Mouse (Mus musculus) Patski (cell line): Measurements from ENCODE around the gene S100a10. TPM values are rescaled to one million over a fixed set of nuclear protein-coding genes. Genes with fewer than 3 reads are reported as not detected.

Experiments used
- ATAC-seq: fragments of 100-300 bp; one replicate; pipeline ENCODE4 v1.8.0; 2021
- CTCF ChIA-PET: fragments of 350-600 bp; sonication (Branson Sonifier 250); formaldehyde crosslinking; loops from one replicate; lab custom pipeline; 2022; ENCODE audit warnings: inconsistent platforms; lab: Charles Lee
- POLR2A ChIA-PET: fragments of 350-600 bp; sonication (Branson Sonifier 250); formaldehyde crosslinking; loops from one replicate; lab custom pipeline; 2022; ENCODE audit warnings: antibody characterized with exemption, inconsistent platforms; lab: Charles Lee
- DNase-seq: peaks from one replicate; pipeline ENCODE4 v3.0.0-alpha.2; 2011; ENCODE audit warnings: low read depth, low spot score
- H3K27me3 ChIP-seq: fragments of 371-371 bp; one replicate; pipeline ENCODE4 v1.5.1; 2021
- CTCF ChIP-seq: fragments of 100-300 bp; IDR thresholded peaks from one replicate; pipeline ENCODE4 v1.5.1; 2021
- in situ Hi-C: fragments of 300-500 bp; cut with MboI; formaldehyde crosslinking; loops from 3 replicates; pipeline ENCODE4 v1.11.1; 2018; ENCODE audit warnings: low pct_unique_long_range_greater_than_20kb, mixed read lengths
- polyA plus RNA-seq: library from polyadenylated mRNA; unstranded; gene quantifications from one replicate; pipeline ENCODE4 v1.2.3, GENCODE M21; 2021

Gene S100a10
- 981 TPM for polyA plus RNA-seq

DNA sequence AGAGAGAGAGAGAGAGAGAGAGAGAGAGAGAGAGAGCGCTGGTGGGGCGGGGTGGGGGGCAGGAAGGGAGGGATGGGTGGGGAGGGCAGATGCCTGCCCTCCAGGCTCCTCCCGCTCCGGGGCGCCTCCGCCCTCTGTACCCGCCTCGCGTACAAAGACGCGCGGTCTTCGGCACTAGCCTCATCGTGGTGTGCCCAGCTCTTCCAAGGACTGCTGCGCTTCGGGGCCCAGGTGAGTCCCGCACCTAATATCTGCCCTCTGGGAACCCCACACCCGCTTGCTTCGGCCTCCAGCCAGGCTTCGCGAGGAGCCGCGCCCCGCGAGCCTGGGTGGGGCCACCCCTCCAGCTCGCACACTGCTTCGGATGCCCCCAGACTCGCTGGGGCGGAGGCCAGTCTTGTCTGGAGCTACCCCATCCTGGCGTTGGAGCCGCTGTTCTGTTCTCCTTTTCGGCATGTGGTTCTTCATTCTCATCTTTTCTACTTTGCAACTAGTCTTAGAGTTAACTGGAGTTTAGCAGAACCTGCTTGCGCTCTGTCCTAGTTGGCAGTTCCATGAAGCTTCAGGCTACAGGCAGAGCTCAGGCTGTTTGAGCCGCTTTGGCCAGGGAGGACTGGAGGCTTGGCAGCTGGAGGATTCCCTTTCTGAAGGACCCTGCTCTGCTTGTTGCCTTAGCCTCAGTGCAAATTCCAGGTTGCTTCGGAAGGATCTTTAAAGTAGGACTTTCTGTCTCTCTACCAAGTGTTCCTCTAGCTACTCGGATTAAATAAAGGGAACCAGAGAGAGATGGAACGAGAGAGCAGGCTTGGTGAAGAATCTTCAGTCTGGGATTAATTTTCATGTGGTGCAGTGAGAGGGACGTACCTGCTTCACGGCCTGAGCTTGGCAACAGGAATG lies at the start of gene S100a10:
Gene S100a10, plus strand, starts transcription at position 100 of the 897 bp plus-strand sequence.
- CTCF ChIA-PET = interaction anchor here (1.1 to 25.5 kb wide), 9 partner anchors 8 to 61 kb away, joined by 3 to 811 read pairs (median 5); no protein-coding TSS in a partner anchor
- H3K27me3 ChIP-seq = no peaks in the 10 kb centered on the region
- ATAC-seq = peak; percentile 82
- in situ Hi-C loops = no loop called here
- no peak for DNase-seq
- POLR2A ChIA-PET = interaction anchor here (0.7 to 3.0 kb wide), 13 partner anchors 8 to 42 kb away, joined by 3 to 17 read pairs (median 3); partner anchors contain the start of gene S100a11
- no peak for TF ChIP-seq CTCF

- POLR2A ChIA-PET = no interaction called here
- TF ChIP-seq CTCF = no peak
- H3K27me3 ChIP-seq = no peaks in the 10 kb centered on the region
- DNase-seq (no peak), ATAC-seq (peak; percentile 75)
- in situ Hi-C loops = no loop called here
- CTCF ChIA-PET = interaction anchor here (1.5 to 22.8 kb wide), 2 partner anchors 9 to 84 kb away, joined by 4 to 225 read pairs; no protein-coding TSS in a partner anchor
Measured at GRCm38 (mm10) chr3:93505960-93506863, 48.7 kb upstream of the S100a10 start.

DNA sequence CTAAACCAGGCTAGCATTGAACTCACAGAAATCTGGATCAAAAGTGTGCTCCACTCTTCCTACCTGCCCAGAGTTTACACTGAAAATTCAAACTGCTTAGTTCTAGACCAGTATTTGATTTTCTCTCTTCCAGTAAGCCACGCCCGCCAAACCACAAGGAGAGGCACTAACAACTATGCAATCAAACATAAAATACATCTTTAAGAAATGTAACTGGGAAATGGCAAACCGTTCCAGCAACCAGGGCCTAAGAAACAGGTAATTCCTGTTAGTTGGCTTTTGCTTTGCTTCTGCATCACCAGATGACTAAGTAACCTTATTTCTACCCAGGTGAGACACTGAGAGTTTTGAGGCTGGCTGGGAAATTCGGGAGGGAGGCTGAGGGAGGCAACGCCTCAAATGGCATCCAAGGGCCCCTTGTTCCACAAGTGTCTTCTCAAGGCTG lies 48.0 kb upstream of the S100a10 start:
- no peak for DNase-seq
- POLR2A ChIA-PET = no interaction called here
- ATAC-seq = no peak
- TF ChIP-seq CTCF = no peak
- in situ Hi-C loops = no loop called here
- CTCF ChIA-PET = interaction anchor here (22.8 kb wide), 1 partner anchor 10 kb away, joined by 225 read pairs; no protein-coding TSS in a partner anchor
- no peaks in the 10 kb centered on the region for H3K27me3 ChIP-seq

GRCm38 (mm10) chr3:93509301-93509700 lies 45.6 kb upstream of the S100a10 start:
- no peaks in the 10 kb centered on the region for H3K27me3 ChIP-seq
- DNase-seq (no peak), ATAC-seq (no peak)
- ChIA-PET CTCF (interaction anchor here (1.0 to 22.8 kb wide), 4 partner anchors 9 to 13 kb away, joined by 3 to 225 read pairs (median 4); partner anchors contain the start of gene S100a11), POLR2A (no interaction called here)
- in situ Hi-C loops = no loop called here
- TF ChIP-seq CTCF = no peak

GRCm38 (mm10) chr3:93511036-93511435 lies 43.8 kb upstream of the S100a10 start:
- ChIA-PET CTCF (interaction anchor here (1.0 to 22.8 kb wide), 5 partner anchors 9 to 83 kb away, joined by 3 to 225 read pairs (median 4); partner anchors contain the start of gene S100a11), POLR2A (no interaction called here)
- in situ Hi-C loops = no loop called here
- ATAC-seq (no peak), DNase-seq (no peak)
- H3K27me3 ChIP-seq = no peaks in the 10 kb centered on the region
- no peak for TF ChIP-seq CTCF

- ChIA-PET CTCF (interaction anchor here (1.1 to 22.8 kb wide), 4 partner anchors 8 to 25 kb away, joined by 3 to 225 read pairs (median 4); no protein-coding TSS in a partner anchor), POLR2A (interaction anchor here (0.7 kb wide), 2 partner anchors 9 to 17 kb away, joined by 3 read pairs; no protein-coding TSS in a partner anchor)
- DNase-seq (no peak), ATAC-seq (no peak)
- in situ Hi-C loops = no loop called here
- TF ChIP-seq CTCF = no peak
- no peaks in the 10 kb centered on the region for H3K27me3 ChIP-seq
Measured at GRCm38 (mm10) chr3:93511801-93512200, 43.1 kb upstream of the S100a10 start.

GRCm38 (mm10) chr3:93512386-93513101 lies 42.3 kb upstream of the S100a10 start:
- DNase-seq (no peak), ATAC-seq (no peak)
- ChIA-PET POLR2A (interaction anchor here (0.7 kb wide), 2 partner anchors 8 to 18 kb away, joined by 3 read pairs; no protein-coding TSS in a partner anchor), CTCF (interaction anchor here (1.1 to 22.8 kb wide), 3 partner anchors 8 to 81 kb away, joined by 3 to 225 read pairs (median 3); no protein-coding TSS in a partner anchor)
- no peaks in the 10 kb centered on the region for H3K27me3 ChIP-seq
- in situ Hi-C loops = no loop called here
- no peak for TF ChIP-seq CTCF

DNA sequence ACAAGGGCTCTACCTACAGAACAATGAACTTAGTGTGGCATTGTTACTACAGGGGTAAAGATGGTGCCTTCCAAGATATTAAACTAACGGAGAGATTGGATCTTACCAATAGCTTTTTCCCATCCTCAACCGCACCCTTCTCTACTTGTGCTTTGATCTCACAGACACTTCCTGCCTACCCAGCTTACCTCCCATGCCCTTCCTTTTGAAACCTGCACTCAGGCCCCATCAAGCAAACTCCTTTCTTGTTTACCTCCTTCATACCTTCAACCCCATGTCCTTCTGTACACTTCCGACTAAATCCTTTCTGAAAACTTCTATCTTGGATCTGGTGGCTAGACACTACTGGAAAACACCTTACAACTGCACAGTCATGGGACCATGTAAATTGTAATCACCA lies 40.3 kb upstream of the S100a10 start:
- no peaks in the 10 kb centered on the region for H3K27me3 ChIP-seq
- DNase-seq (no peak), ATAC-seq (no peak)
- TF ChIP-seq CTCF = no peak
- CTCF ChIA-PET = interaction anchor here (0.6 to 22.8 kb wide), 4 partner anchors 8 to 92 kb away, joined by 3 to 225 read pairs (median 4); no protein-coding TSS in a partner anchor
- in situ Hi-C loops = no loop called here
- POLR2A ChIA-PET = no interaction called here

- ChIA-PET CTCF (interaction anchor here (0.8 to 22.8 kb wide), 5 partner anchors 10 to 90 kb away, joined by 3 to 225 read pairs (median 4); no protein-coding TSS in a partner anchor), POLR2A (interaction anchor here (0.6 kb wide), 1 partner anchor 622 kb away, joined by 3 read pairs; no protein-coding TSS in a partner anchor)
- no peak for ATAC-seq
- in situ Hi-C loops = no loop called here
- H3K27me3 ChIP-seq = no peaks in the 10 kb centered on the region
- DNase-seq = no peak
- no peak for TF ChIP-seq CTCF
Measured at GRCm38 (mm10) chr3:93517343-93517742, 37.5 kb upstream of the S100a10 start.
